Mouse (Mus musculus) myocyte (in vitro differentiated cells): ENCODE measurements around the gene Prr12.

ENCODE experiments used
- CEBPB ChIP-seq: IDR thresholded peaks from 2 replicates; pipeline ENCODE4 v1.6.1; 2011; ENCODE audit warnings: mild to moderate bottlenecking, moderate library complexity; ENCODE audit not compliant: poor library complexity, insufficient read depth, severe bottlenecking
- E2F4 ChIP-seq: IDR thresholded peaks from one replicate; pipeline ENCODE4 v1.6.1; 2011; ENCODE audit warnings: mild to moderate bottlenecking, control low read depth, moderate library complexity; ENCODE audit not compliant: insufficient read depth
- MAX ChIP-seq: IDR thresholded peaks from one replicate; pipeline ENCODE4 v1.6.1; 2011; ENCODE audit warnings: low read depth, mild to moderate bottlenecking, control low read depth
- MYOD1 ChIP-seq, 3 experiments: IDR thresholded peaks; one replicate each; pipeline ENCODE4 v1.6.1; 2011; ENCODE audit warnings: control low read depth in 2 of 3, low read depth in 2 of 3, mild to moderate bottlenecking in 2 of 3, moderate library complexity in 1 of 3; ENCODE audit not compliant: insufficient read length in 2 of 3, control insufficient read depth in 1 of 3
- MYOG ChIP-seq, 3 experiments: IDR thresholded peaks; one replicate each; pipeline ENCODE4 v1.6.1; 2011; ENCODE audit warnings: control low read depth in 2 of 3, low read depth in 2 of 3, mild to moderate bottlenecking in 2 of 3; ENCODE audit not compliant: insufficient read length in 2 of 3, control insufficient read depth in 1 of 3, insufficient read depth in 1 of 3
- POLR2A ChIP-seq: IDR thresholded peaks from one replicate; pipeline ENCODE4 v1.6.1; 2011; ENCODE audit warnings: low read depth, mild to moderate bottlenecking, control low read depth, moderate library complexity; ENCODE audit not compliant: insufficient read length
- POLR2AphosphoS2 ChIP-seq: IDR thresholded peaks from one replicate; pipeline ENCODE4 v1.6.1; 2011; ENCODE audit warnings: low read depth, control low read depth; ENCODE audit not compliant: insufficient read length
- REST ChIP-seq: IDR thresholded peaks from one replicate; pipeline ENCODE4 v1.6.1; 2011; ENCODE audit warnings: mild to moderate bottlenecking, control low read depth, moderate library complexity; ENCODE audit not compliant: insufficient read depth, insufficient read length
- TCF12 ChIP-seq: IDR thresholded peaks from one replicate; pipeline ENCODE4 v1.6.1; 2011; ENCODE audit warnings: mild to moderate bottlenecking, control low read depth; ENCODE audit not compliant: poor library complexity, insufficient read depth, severe bottlenecking
- TCF3 ChIP-seq: IDR thresholded peaks from one replicate; pipeline ENCODE4 v1.6.1; 2011; ENCODE audit warnings: low read depth, control low read depth; ENCODE audit not compliant: insufficient read length
- USF1 ChIP-seq: IDR thresholded peaks from one replicate; pipeline ENCODE4 v1.6.1; 2011; ENCODE audit warnings: low read depth, mild to moderate bottlenecking, control low read depth, moderate library complexity

DNA sequence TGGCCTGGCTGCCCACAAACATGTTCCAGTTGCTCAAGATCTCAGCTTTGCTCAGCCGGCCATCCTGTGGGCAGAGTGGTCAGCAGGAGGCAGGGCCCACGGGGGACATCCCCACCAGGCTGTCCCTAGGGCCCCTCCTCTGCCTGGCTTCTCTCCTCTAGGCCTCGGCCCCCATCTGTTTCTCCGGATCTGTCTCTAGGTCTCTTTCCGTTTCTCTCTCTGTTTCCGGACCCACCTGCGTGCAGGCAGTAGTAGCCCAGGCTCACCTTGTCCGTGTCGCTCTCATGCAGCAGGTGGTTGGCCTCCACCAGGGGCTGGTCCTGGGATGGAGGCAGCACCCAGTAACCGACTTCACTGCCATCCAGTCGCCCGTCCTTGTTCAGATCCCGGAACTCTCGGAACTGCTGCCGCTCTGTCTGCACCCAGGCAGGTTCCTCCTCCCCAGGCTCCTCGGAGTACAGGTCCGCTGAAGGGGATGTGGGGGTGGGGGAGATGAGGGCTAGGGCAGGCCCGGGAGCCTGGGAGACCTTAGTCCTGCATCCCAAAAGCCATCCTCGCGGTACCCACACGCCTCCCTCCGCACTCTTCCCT, 30.7 kb upstream of the Prr12 start:
- no peak for TF ChIP-seq POLR2A
- no peak for TF ChIP-seq MAX
- no peak for TF ChIP-seq MYOG (IDR thresholded peaks at IDR 0.05; ENCODE audit: control insufficient read depth in 1 of 3, insufficient read depth in 1 of 3, insufficient read length in 2 of 3, low read depth in 2 of 3)
- no peak for TF ChIP-seq REST
- TF ChIP-seq TCF12: no peak
- no peak for TF ChIP-seq USF1
- TF ChIP-seq MYOD1 (IDR thresholded peaks at IDR 0.05; ENCODE audit: control insufficient read depth in 1 of 3, insufficient read length in 2 of 3, low read depth in 2 of 3): no peak
- TF ChIP-seq CEBPB: no peak
- TF ChIP-seq E2F4: no peak
- no peak for TF ChIP-seq POLR2AphosphoS2
- TF ChIP-seq TCF3: no peak
